Mouse (Mus musculus) layer of hippocampus, adult 2 months (tissue): ENCODE data around the gene Col4a5. TPM values are rescaled to one million over a fixed set of nuclear protein-coding genes. Genes with fewer than 3 reads are reported as not detected.

ENCODE experiments used
- DNase-seq, 2 experiments: peaks; one replicate each; pipeline ENCODE4 v3.0.0; 2022; ENCODE audit warnings: low spot score in 2 of 2
- H3K27ac ChIP-seq: fragments of 200-600 bp; 2 replicates; pipeline ENCODE4 v1.8.1; 2022
- H3K4me3 ChIP-seq: fragments of 200-600 bp; 2 replicates; pipeline ENCODE4 v1.8.1; 2022; ENCODE audit warnings: mild to moderate bottlenecking
- CTCF ChIP-seq: fragments of 200-600 bp; conservative IDR thresholded peaks from 2 replicates; pipeline ENCODE4 v1.8.1; 2022; ENCODE audit warnings: antibody characterized with exemption, mild to moderate bottlenecking, moderate library complexity
- long read RNA-seq, 2 experiments: library from polyadenylated mRNA; stranded (forward); transcript quantifications; one replicate each; pipeline ENCODE4 v2.0.0; 2021; ENCODE audit warnings: borderline mapping rate in 2 of 2
- total RNA-seq, 2 experiments: library from RNA; stranded (reverse); gene quantifications; 2 replicates each; pipeline ENCODE4 v1.2.3; 2021

Col4a5 gene
- total RNA-seq, result 1 to 10 TPM; 2.6 to 3.0 TPM
- long read RNA-seq, experiment 1, partial matches to known transcripts, result 0 of 1 reads
- long read RNA-seq, experiment 1, other reads (novel, unspliced or antisense), result 1 of 1 reads
- long read RNA-seq, experiment 2, partial matches to known transcripts, result 0 of 1 reads
- long read RNA-seq, experiment 2, other reads (novel, unspliced or antisense), result 1 of 1 reads

- DNase-seq, result peak; percentile 5 to 9
Measured at GRCm38 (mm10) chrX:141475110-141475509, at the start of gene Col4a5. Gene Col4a5, plus strand, starts transcription at chrX:141475385.

DNA sequence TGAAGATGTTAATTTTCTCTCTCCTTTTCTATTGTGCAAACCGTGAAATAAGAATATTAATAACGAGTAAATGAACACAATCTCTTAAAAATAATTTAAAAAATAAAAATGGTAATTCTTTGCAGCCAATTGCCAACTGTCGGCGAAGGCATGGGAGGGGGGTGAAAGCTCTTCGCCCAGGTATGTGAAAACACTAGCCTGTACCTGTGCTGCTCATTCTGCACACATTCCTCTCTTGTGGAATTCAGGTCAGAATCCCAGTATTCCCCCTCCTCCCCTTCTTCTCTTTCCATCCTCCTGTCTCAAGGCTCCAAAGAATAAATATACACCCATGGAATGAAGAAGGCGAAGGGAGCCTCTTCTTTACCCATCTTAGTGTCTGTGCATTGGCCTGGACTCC is 38.4 kb upstream of the Col4a5 start:
- Histone ChIP-seq H3K27ac (no peak overlapping the region), H3K4me3 (no peak overlapping the region)
- no peak for TF ChIP-seq CTCF
- no peak for DNase-seq

More at GRCm38 (mm10) chrX:141475110-141475509, at the start of gene Col4a5:
- no peak for TF ChIP-seq CTCF
- Histone ChIP-seq H3K4me3 (peak within 1 kb of the TSS; percentile 50), H3K27ac (no peak within 1 kb of the TSS)

DNA sequence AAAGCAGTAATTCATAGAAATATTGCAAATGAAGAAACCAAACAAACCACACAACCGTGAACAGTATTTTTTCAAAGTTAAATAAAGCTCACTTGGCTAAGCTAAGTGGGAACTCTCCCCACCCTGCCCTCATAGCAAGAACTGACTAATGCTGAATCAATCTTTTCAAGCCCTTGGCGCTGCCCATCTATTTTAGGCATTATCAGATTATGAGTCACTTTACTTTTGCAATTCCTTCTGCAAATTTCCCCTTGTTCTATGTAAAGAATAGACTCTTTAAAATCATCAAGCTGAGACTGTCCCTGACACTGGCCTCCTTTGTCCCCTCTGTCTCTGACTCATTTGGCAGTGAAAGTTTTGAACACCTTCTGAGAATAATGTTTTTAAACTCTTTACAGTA is 35.8 kb upstream of the Col4a5 start:
- no peak overlapping the region for H3K4me3 ChIP-seq
- TF ChIP-seq CTCF, result no peak
- DNase-seq, result no peak
- no peak overlapping the region for H3K27ac ChIP-seq

DNA sequence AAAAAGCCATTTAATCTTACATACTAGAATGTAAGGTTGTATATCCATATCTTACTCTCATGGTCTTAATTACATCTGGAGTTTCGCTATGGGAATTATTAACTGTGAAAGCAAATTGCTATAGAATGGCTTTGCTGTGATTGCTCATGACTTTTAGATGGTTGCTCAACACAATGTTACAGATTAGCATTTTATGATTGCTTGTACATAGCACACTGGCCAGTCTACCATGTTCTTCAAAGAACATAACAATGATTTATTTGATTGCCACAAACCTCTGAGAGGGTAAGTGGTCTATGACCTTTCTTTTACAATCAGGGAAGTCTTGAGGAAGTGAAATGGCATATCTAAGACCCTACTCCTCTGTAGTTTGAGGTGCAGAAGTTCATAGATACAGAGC is 27.2 kb upstream of the Col4a5 start:
- Histone ChIP-seq H3K27ac (no peak overlapping the region), H3K4me3 (no peak overlapping the region)
- no peak for DNase-seq
- no peak for TF ChIP-seq CTCF

- Histone ChIP-seq H3K27ac (no peak within 1 kb of the TSS), H3K4me3 (peak within 1 kb of the TSS; percentile 18; the same call in 1 of the 2 replicates)
- no peak for DNase-seq
- TF ChIP-seq CTCF, result no peak
Measured at GRCm38 (mm10) chrX:141473470-141474302, 1.5 kb upstream of the Col4a5 start, which contains the start of gene Col4a6. Gene Col4a6, minus strand, starts transcription at chrX:141474076.

- Histone ChIP-seq H3K4me3 (peak overlapping the region; percentile 50), H3K27ac (no peak overlapping the region)
- no peak for DNase-seq
- no peak for TF ChIP-seq CTCF
Measured at GRCm38 (mm10) chrX:141475566-141476327, 562 bp downstream of the Col4a5 start.

- DNase-seq, result no peak
- TF ChIP-seq CTCF, result no peak
- Histone ChIP-seq H3K4me3 (no peak overlapping the region), H3K27ac (no peak overlapping the region)
Measured at GRCm38 (mm10) chrX:141494545-141494944, 19.4 kb downstream of the Col4a5 start.

DNA sequence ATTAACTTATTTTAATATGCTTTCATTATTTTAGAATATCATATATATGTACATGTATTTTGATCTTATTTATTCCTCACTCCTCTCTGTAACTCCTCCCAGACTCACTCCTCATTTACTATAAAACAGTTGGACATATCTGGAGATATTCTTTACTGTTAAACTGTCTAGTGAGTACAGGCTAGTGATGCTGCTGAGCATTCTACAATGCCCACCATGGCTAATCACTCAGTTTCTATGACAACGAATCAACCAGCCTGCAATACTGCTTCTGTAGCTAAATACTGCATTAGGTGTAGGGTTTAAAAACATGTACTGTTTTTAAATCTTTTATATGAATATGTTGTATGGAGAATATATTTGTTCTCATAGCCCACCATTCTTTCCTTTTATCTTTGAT is 27.9 kb downstream of the Col4a5 start:
- no peak for DNase-seq
- Histone ChIP-seq H3K27ac (no peak overlapping the region), H3K4me3 (no peak overlapping the region)
- TF ChIP-seq CTCF, result no peak

DNA sequence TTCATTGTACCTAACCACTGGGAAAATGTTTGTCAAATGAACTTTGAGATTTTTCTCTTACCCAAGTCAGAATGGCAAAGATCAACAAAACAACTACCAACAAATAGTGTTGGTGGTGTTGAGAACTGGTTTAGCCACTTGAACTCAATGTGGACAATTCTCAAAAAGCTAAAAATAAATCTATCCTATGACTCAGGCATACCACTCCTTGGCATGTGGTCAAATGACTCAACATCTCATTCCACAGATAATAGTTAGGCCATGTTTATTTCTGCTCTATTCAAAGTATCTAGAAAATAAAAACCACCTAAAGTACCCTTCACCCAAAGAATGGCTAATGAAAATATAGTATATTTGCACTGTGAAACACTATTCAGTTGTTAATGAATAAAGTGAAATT is 58.3 kb downstream of the Col4a5 start:
- TF ChIP-seq CTCF, result no peak
- no peak for DNase-seq
- no peak overlapping the region for H3K27ac ChIP-seq
- H3K4me3 ChIP-seq, result no peak overlapping the region

DNA sequence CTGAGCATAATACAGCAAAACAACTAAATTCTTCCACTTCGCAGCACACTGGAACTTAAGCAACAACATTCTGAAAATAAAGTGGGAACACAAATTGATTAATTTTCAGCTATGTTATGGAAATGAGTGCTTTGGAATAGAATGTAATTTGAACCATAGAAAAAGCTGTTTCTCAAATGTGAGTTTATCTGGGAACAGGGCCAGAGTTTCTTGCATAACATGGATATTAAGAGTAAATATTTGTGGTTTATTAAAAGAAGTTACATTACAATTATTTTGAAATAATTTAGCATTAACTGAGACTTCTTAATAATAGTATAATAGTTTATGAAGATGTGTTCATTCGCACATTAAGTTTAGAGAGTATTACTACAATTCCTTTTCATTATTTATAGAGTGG is 72.3 kb downstream of the Col4a5 start:
- no peak for DNase-seq
- Histone ChIP-seq H3K27ac (no peak overlapping the region), H3K4me3 (no peak overlapping the region)
- TF ChIP-seq CTCF, result no peak

GRCm38 (mm10) chrX:141590242-141590641 is 115.1 kb downstream of the Col4a5 start:
- peak; percentile 0 to 14 for DNase-seq
- no peak overlapping the region for H3K27ac ChIP-seq
- no peak overlapping the region for H3K4me3 ChIP-seq
- peak; percentile 74 for TF ChIP-seq CTCF

DNA sequence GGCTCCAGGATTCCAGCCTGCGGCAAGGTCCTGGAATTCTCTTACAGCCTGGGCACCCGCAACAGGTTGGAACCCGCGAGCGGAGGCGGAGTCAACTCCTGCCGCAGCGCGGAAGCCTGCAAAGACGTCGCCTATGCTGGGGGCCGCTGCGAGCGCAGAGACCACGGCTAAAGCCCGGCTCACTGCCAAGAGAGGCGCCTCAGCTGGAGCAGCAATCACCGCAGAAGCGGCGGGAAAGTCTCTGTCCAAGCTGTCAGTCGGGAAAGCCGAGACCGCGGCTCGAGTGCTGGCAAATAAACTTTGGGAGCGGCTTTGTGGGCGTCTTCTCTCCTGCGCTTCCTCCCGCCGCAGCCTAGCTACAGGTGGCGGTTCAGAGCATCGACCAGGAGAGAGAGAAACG is 246.5 kb downstream of the Col4a5 start:
- no peak overlapping the region for H3K27ac ChIP-seq
- no peak for DNase-seq
- no peak for TF ChIP-seq CTCF
- H3K4me3 ChIP-seq, result peak overlapping the region; percentile 18; the same call in 1 of the 2 replicates

DNA sequence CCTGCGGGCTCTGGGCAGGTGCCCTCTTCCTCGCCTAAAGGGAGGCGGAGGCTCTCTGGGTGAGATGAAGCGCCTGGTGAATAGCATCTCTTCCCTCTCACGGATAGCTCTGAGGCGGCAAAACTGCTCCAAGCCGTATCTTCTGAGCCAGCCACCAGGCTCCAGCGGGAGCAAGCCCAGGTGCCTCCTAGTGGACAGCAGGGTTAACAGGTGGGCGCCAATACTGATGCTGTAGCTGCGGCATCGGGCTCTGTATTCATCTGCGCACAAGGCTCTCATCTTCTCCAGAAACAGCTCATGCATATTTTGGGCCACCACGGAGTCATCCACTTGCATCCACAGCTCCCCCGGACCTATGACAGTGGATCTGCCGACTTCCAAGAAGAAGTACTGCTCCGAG is 248.8 kb downstream of the Col4a5 start:
- DNase-seq, result no peak
- H3K4me3 ChIP-seq, result no peak overlapping the region
- H3K27ac ChIP-seq, result no peak overlapping the region
- no peak for TF ChIP-seq CTCF
